Mouse (Mus musculus) cerebellum, adult (tissue): ENCODE data around the gene Ncs1.

Experiments used
- ATAC-seq: cut with Nextera tagmentation; 2 replicates; pipeline ENCODE4 v1.9.2; 2017; ENCODE audit warnings: mild to moderate bottlenecking, moderate library complexity, mixed read lengths; ENCODE audit not compliant: insufficient number of reproducible peaks, low FRiP score, low TSS enrichment

Gene Ncs1

GRCm38 (mm10) chr2:31314007-31314465, 68.4 kb downstream of the Ncs1 start, which contains the start of gene Hmcn2:
Gene Hmcn2, plus strand, starts transcription at chr2:31314415.
- no peak for ATAC-seq

GRCm38 (mm10) chr2:31318162-31318561, 72.5 kb downstream of the Ncs1 start:
- ATAC-seq: no peak

- no peak for ATAC-seq
These were observed 73.6 kb downstream of the Ncs1 start for GRCm38 (mm10) chr2:31319200-31319599.

- ATAC-seq: no peak
These were observed 81.6 kb downstream of the Ncs1 start for GRCm38 (mm10) chr2:31327186-31327585.

GRCm38 (mm10) chr2:31337706-31338330, 92.2 kb downstream of the Ncs1 start:
- no peak for ATAC-seq

GRCm38 (mm10) chr2:31339826-31340225, 94.2 kb downstream of the Ncs1 start:
- ATAC-seq: no peak

- no peak for ATAC-seq
These were observed 96.3 kb downstream of the Ncs1 start for GRCm38 (mm10) chr2:31341726-31342535.
